In genomic region chr15:85580483-85580882, GRCm38 (mm10) we compare ENCODE assay signal across 7 mouse cellular contexts. TPM values are rescaled to one million over a fixed set of nuclear protein-coding genes. Genes with fewer than 3 reads are reported as not detected.
DNase-seq lines count a peak whose midpoint lies in the region; ATAC-seq and TF ChIP-seq lines count a peak whose summit lies in the region.

No protein-coding gene starts in this region.

- no peaks in the 10 kb centered on the region for H3K9me3 ChIP-seq in embryonic facial prominence, embryonic 14.5 days (ENCODE audit: control insufficient read depth, low read length)
- H3K9me3 ChIP-seq in limb, embryonic 10.5 days (replicated peaks): no peaks in the 10 kb centered on the region
- no peaks in the 10 kb centered on the region for H3K9me3 ChIP-seq in midbrain, embryonic 16.5 days (replicated peaks; ENCODE audit: control insufficient read depth, low read length, poor library complexity, severe bottlenecking)

- 0% methylated on average over 10 of the region's 47 CpGs for WGBS in embryonic facial prominence, embryonic 14.5 days
- WGBS in limb, embryonic 10.5 days: under 1% methylated on average over 47 of the region's 47 CpGs
- under 1% methylated on average over 32 of the region's 47 CpGs for WGBS in midbrain, embryonic 16.5 days

- peaks cover 3% of the 10 kb centered on the region; the same call in 1 of the 2 replicates for H3K4me1 ChIP-seq in cortical plate, adult 2 months (ENCODE audit: control insufficient read depth, insufficient read depth, low read length)
- H3K4me1 ChIP-seq in embryonic facial prominence, embryonic 14.5 days (ENCODE audit: control insufficient read depth, insufficient read depth, low read length): peaks cover 19% of the 10 kb centered on the region
- peaks cover 54% of the 10 kb centered on the region for H3K4me1 ChIP-seq in limb, embryonic 10.5 days
- peaks cover 50% of the 10 kb centered on the region for H3K4me1 ChIP-seq in midbrain, embryonic 16.5 days (ENCODE audit: control insufficient read depth, insufficient read depth, low read length)

- TF ChIP-seq CTCF in cortical plate, adult 2 months (IDR thresholded peaks at IDR 0.05; ENCODE audit: extremely low read depth, insufficient read depth, low read length): no peak

- no peaks in the 10 kb centered on the region for H3K36me3 ChIP-seq in embryonic facial prominence, embryonic 14.5 days (ENCODE audit: control insufficient read depth, insufficient read depth, low read length)
- H3K36me3 ChIP-seq in limb, embryonic 10.5 days: no peaks in the 10 kb centered on the region
- no peaks in the 10 kb centered on the region for H3K36me3 ChIP-seq in midbrain, embryonic 16.5 days (ENCODE audit: control insufficient read depth, insufficient read depth, low read length)

- H3K9ac ChIP-seq in embryonic facial prominence, embryonic 14.5 days (ENCODE audit: low read depth, low read length): peak overlapping the region; percentile 64
- peak overlapping the region; percentile 63 for H3K9ac ChIP-seq in midbrain, embryonic 16.5 days (ENCODE audit: low read depth, low read length)

- no peak for DNase-seq in embryonic facial prominence, embryonic 14.5 days (ENCODE audit: low spot score)
- peak; percentile 59 for DNase-seq in limb, embryonic 10.5 days (ENCODE audit: low spot score)
- no peak for DNase-seq in adipocyte (ENCODE audit: low spot score)
- no peak for DNase-seq in spleen, adult 18-20 months
- DNase-seq in gastrocnemius, adult 8-10 months (ENCODE audit: low spot score in 2 of 2): no peak

- TF ChIP-seq POLR2A in cortical plate, adult 2 months (IDR thresholded peaks at IDR 0.05; ENCODE audit: extremely low read depth, insufficient read depth, low read length): no peak

- H3K27ac ChIP-seq in cortical plate, adult 2 months (ENCODE audit: insufficient read depth, low read length): no peak overlapping the region
- peak overlapping the region; percentile 39; the same call in 1 of the 2 replicates for H3K27ac ChIP-seq in embryonic facial prominence, embryonic 14.5 days (replicated peaks; ENCODE audit: low read depth, low read length)
- H3K27ac ChIP-seq in limb, embryonic 10.5 days: peak overlapping the region; percentile 2; the same call in 1 of the 2 replicates
- no peak overlapping the region; the same call in 1 of the 2 replicates for H3K27ac ChIP-seq in midbrain, embryonic 16.5 days (ENCODE audit: low read length)

- 0 out of 2 replicates have a peak, but pooled peaks have one; percentile 27 for ATAC-seq in embryonic facial prominence, embryonic 14.5 days (ENCODE audit: low read depth)
- ATAC-seq in midbrain, embryonic 16.5 days: no peak

- H3K4me3 ChIP-seq in cortical plate, adult 2 months (ENCODE audit: insufficient read depth, low read length): peak overlapping the region; percentile 38
- H3K4me3 ChIP-seq in embryonic facial prominence, embryonic 14.5 days (ENCODE audit: low read depth, low read length): peak overlapping the region; percentile 62
- peak overlapping the region; percentile 55 for H3K4me3 ChIP-seq in limb, embryonic 10.5 days
- H3K4me3 ChIP-seq in midbrain, embryonic 16.5 days (ENCODE audit: low read depth, low read length): peak overlapping the region; percentile 66

- H3K4me2 ChIP-seq in embryonic facial prominence, embryonic 14.5 days (ENCODE audit: low read depth, low read length): peak overlapping the region; percentile 96
- peak overlapping the region; percentile 99 for H3K4me2 ChIP-seq in midbrain, embryonic 16.5 days (ENCODE audit: low read length)

- peaks cover 85% of the 10 kb centered on the region for H3K27me3 ChIP-seq in embryonic facial prominence, embryonic 14.5 days (replicated peaks; ENCODE audit: control insufficient read depth, insufficient read depth, low read length)
- peaks cover 99% of the 10 kb centered on the region for H3K27me3 ChIP-seq in limb, embryonic 10.5 days (ENCODE audit: low read depth, poor library complexity, severe bottlenecking)
- peaks cover 60% of the 10 kb centered on the region for H3K27me3 ChIP-seq in midbrain, embryonic 16.5 days (ENCODE audit: control insufficient read depth, insufficient read depth, low read depth, low read length)

RNA-seq across cellular contexts. Expression of gene Wnt7b, which starts 1.8 kb away (rescaled TPM):
- polyA plus RNA-seq in cortical plate, adult 2 months (2012; rRNA removed): 21.7 and 22.7 TPM in 2 replicates
- 15.7 and 17.8 TPM in 2 replicates for polyA plus RNA-seq in embryonic facial prominence, embryonic 14.5 days (2014; fragmentation: Nextera tagmentation; extraction: Ambion mirVana)
- 10.9 and 17.1 TPM in 2 replicates for polyA plus RNA-seq in limb, embryonic 10.5 days (2016; fragmentation: Nextera tagmentation; extraction: Ambion mirVana)
- 22.6 and 25.3 TPM in 2 replicates for polyA plus RNA-seq in midbrain, embryonic 16.5 days (2015; fragmentation: Nextera tagmentation; extraction: Ambion mirVana)
- total RNA-seq in gastrocnemius, adult 8-10 months (2022): under 1 TPM in 1 of 4 experiments, not detected in 3; 0.19 TPM

Comparison
In these comparisons a context has a peak if more than half of its experiments do, and no peak if none do; other contexts are left out.
1. H3K27ac ChIP-seq: peak in embryonic facial prominence, embryonic 14.5 days (single experiment) and limb, embryonic 10.5 days (single experiment); none in cortical plate, adult 2 months (single experiment) and midbrain, embryonic 16.5 days (single experiment).
2. Peak in every context shown above with its lines, with median percentiles within 50 percentile points of each other: H3K4me3 ChIP-seq.